ENCODE assay signal across 18 mouse cellular contexts in genomic region chr6:6794320-6795018, GRCm38 (mm10).
DNase-seq lines count a peak whose midpoint lies in the region; ATAC-seq and TF ChIP-seq lines count a peak whose summit lies in the region.
"Had no signal": no experiment of that assay in that cellular context is flagged by ENCODE, and none has a peak within 500 bp of the region (broad histone marks: within the 10 kb centered on the region; RNA-seq: fewer than 3 reads in every experiment).

No protein-coding gene starts in this region.

- H3K27me3 ChIP-seq in forebrain, embryonic 15.5 days, result no peaks in the 10 kb centered on the region
- no peaks in the 10 kb centered on the region for H3K27me3 ChIP-seq in forebrain, embryonic 10.5 days (ENCODE audit: poor library complexity, severe bottlenecking)
- no peaks in the 10 kb centered on the region for H3K27me3 ChIP-seq in hindbrain, postnatal 0 days (ENCODE audit: insufficient read depth, low read length)
- H3K27me3 ChIP-seq in hindbrain, embryonic 12.5 days, result no peaks in the 10 kb centered on the region
- H3K27me3 ChIP-seq in midbrain, embryonic 11.5 days (ENCODE audit: control insufficient read depth, insufficient read depth, low read length), result no peaks in the 10 kb centered on the region
- H3K27me3 ChIP-seq in midbrain, embryonic 15.5 days (replicated peaks), result no peaks in the 10 kb centered on the region
- H3K27me3 ChIP-seq in embryonic facial prominence, embryonic 14.5 days (replicated peaks; ENCODE audit: control insufficient read depth, insufficient read depth, low read length), result no peaks in the 10 kb centered on the region
- H3K27me3 ChIP-seq: heart, embryonic 15.5 days; stomach, embryonic 15.5 days had no signal

- WGBS in forebrain, embryonic 15.5 days, result 52% methylated on average over 6 of the region's 6 CpGs
- WGBS in forebrain, embryonic 10.5 days, result 65% methylated on average over 6 of the region's 6 CpGs
- WGBS in hindbrain, postnatal 0 days, result 50% methylated on average over 6 of the region's 6 CpGs
- 62% methylated on average over 6 of the region's 6 CpGs for WGBS in hindbrain, embryonic 12.5 days
- 65% methylated on average over 6 of the region's 6 CpGs for WGBS in midbrain, embryonic 11.5 days
- WGBS in midbrain, embryonic 15.5 days, result 67% methylated on average over 6 of the region's 6 CpGs
- 34% methylated on average over 6 of the region's 6 CpGs for WGBS in embryonic facial prominence, embryonic 14.5 days

- no peaks in the 10 kb centered on the region for H3K4me1 ChIP-seq in forebrain, embryonic 15.5 days
- H3K4me1 ChIP-seq in forebrain, embryonic 10.5 days, result peaks cover 9% of the 10 kb centered on the region; the same call in 1 of the 2 replicates
- no peaks in the 10 kb centered on the region for H3K4me1 ChIP-seq in hindbrain, postnatal 0 days (ENCODE audit: insufficient read depth, low read length)
- H3K4me1 ChIP-seq in hindbrain, embryonic 12.5 days, result no peaks in the 10 kb centered on the region
- no peaks in the 10 kb centered on the region for H3K4me1 ChIP-seq in midbrain, embryonic 11.5 days (ENCODE audit: control insufficient read depth, insufficient read depth, low read length)
- no peaks in the 10 kb centered on the region for H3K4me1 ChIP-seq in midbrain, embryonic 15.5 days
- H3K4me1 ChIP-seq in embryonic facial prominence, embryonic 14.5 days (ENCODE audit: control insufficient read depth, insufficient read depth, low read length), result peaks cover 5% of the 10 kb centered on the region; the same call in 1 of the 2 replicates
- H3K4me1 ChIP-seq: heart, embryonic 15.5 days; midbrain, embryonic 10.5 days; stomach, embryonic 15.5 days had no signal

- no peak overlapping the region for H3K4me2 ChIP-seq in forebrain, embryonic 15.5 days (replicated peaks)
- H3K4me2 ChIP-seq in hindbrain, postnatal 0 days (ENCODE audit: low read depth, low read length), result no peak overlapping the region
- no peak overlapping the region for H3K4me2 ChIP-seq in hindbrain, embryonic 12.5 days (replicated peaks)
- no peak overlapping the region for H3K4me2 ChIP-seq in midbrain, embryonic 11.5 days
- H3K4me2 ChIP-seq in midbrain, embryonic 15.5 days, result no peak overlapping the region
- H3K4me2 ChIP-seq in embryonic facial prominence, embryonic 14.5 days (ENCODE audit: low read depth, low read length), result peak overlapping the region; percentile 7; the same call in 1 of the 2 replicates
- H3K4me2 ChIP-seq: heart, embryonic 15.5 days; stomach, embryonic 15.5 days had no signal

- TF ChIP-seq CTCF in hindbrain, postnatal 0 days (IDR thresholded peaks at IDR 0.05; ENCODE audit: low read depth), result no peak

- DNase-seq in forebrain, embryonic 10.5 days (ENCODE audit: extremely low spot score, low spot score), result no peak
- no peak for DNase-seq in hindbrain, postnatal 0 days (ENCODE audit: low spot score)
- peak; percentile 60 for DNase-seq in midbrain, embryonic 11.5 days (ENCODE audit: low spot score, missing footprints)
- peak; percentile 36 for DNase-seq in embryonic facial prominence, embryonic 14.5 days (ENCODE audit: low spot score)
- DNase-seq in adrenal gland, adult 8-10 months, result no peak
- DNase-seq: cerebellum, adult 8-10 months; kidney, adult 11 months; right cerebral cortex, postnatal 25 days; thymus, adult 2 months had no signal

- peak; percentile 46; the same call in 1 of the 2 replicates for ATAC-seq in forebrain, embryonic 15.5 days (replicated peaks)
- 0 out of 2 replicates have a peak, but pooled peaks have one; percentile 21 for ATAC-seq in hindbrain, postnatal 0 days
- ATAC-seq in hindbrain, embryonic 12.5 days (ENCODE audit: low FRiP score), result no peak
- ATAC-seq in midbrain, embryonic 11.5 days (ENCODE audit: low FRiP score), result no peak
- no peak; the same call in 1 of the 2 replicates for ATAC-seq in midbrain, embryonic 15.5 days (replicated peaks)
- peak; percentile 70 for ATAC-seq in embryonic facial prominence, embryonic 14.5 days (ENCODE audit: low read depth)

- no peaks in the 10 kb centered on the region for H3K9me3 ChIP-seq in forebrain, embryonic 15.5 days
- H3K9me3 ChIP-seq in forebrain, embryonic 10.5 days, result no peaks in the 10 kb centered on the region
- no peaks in the 10 kb centered on the region for H3K9me3 ChIP-seq in hindbrain, postnatal 0 days (ENCODE audit: low read length)
- no peaks in the 10 kb centered on the region for H3K9me3 ChIP-seq in hindbrain, embryonic 12.5 days (replicated peaks)
- H3K9me3 ChIP-seq in midbrain, embryonic 11.5 days (ENCODE audit: control insufficient read depth, low read length), result no peaks in the 10 kb centered on the region
- no peaks in the 10 kb centered on the region for H3K9me3 ChIP-seq in midbrain, embryonic 15.5 days
- no peaks in the 10 kb centered on the region for H3K9me3 ChIP-seq in embryonic facial prominence, embryonic 14.5 days (ENCODE audit: control insufficient read depth, low read length)
- H3K9me3 ChIP-seq: heart, embryonic 15.5 days; midbrain, embryonic 10.5 days; stomach, embryonic 15.5 days had no signal

- H3K27ac ChIP-seq in forebrain, embryonic 15.5 days (replicated peaks), result no peak overlapping the region
- no peak overlapping the region for H3K27ac ChIP-seq in forebrain, embryonic 10.5 days
- H3K27ac ChIP-seq in hindbrain, postnatal 0 days, result no peak overlapping the region
- H3K27ac ChIP-seq in hindbrain, embryonic 12.5 days, result no peak overlapping the region
- H3K27ac ChIP-seq in midbrain, embryonic 11.5 days (ENCODE audit: low read depth, low read length), result no peak overlapping the region
- H3K27ac ChIP-seq in midbrain, embryonic 15.5 days, result no peak overlapping the region
- H3K27ac ChIP-seq in embryonic facial prominence, embryonic 14.5 days (replicated peaks; ENCODE audit: low read depth, low read length), result 0 out of 2 replicates have a peak overlapping the region, but pooled peaks have one; percentile 17
- H3K27ac ChIP-seq: heart, embryonic 15.5 days; kidney, postnatal 0 days; liver, embryonic 14.5 days; macrophage; midbrain, embryonic 10.5 days; stomach, embryonic 15.5 days had no signal

- H3K9ac ChIP-seq in forebrain, embryonic 15.5 days (replicated peaks), result no peak overlapping the region
- no peak overlapping the region for H3K9ac ChIP-seq in hindbrain, postnatal 0 days (replicated peaks; ENCODE audit: low read length)
- no peak overlapping the region for H3K9ac ChIP-seq in hindbrain, embryonic 12.5 days
- no peak overlapping the region for H3K9ac ChIP-seq in midbrain, embryonic 11.5 days (ENCODE audit: low read length)
- no peak overlapping the region for H3K9ac ChIP-seq in midbrain, embryonic 15.5 days
- H3K9ac ChIP-seq in embryonic facial prominence, embryonic 14.5 days (ENCODE audit: low read depth, low read length), result no peak overlapping the region
- H3K9ac ChIP-seq: heart, embryonic 15.5 days; liver, embryonic 14.5 days; stomach, embryonic 15.5 days had no signal

- H3K36me3 ChIP-seq in forebrain, embryonic 15.5 days, result no peaks in the 10 kb centered on the region
- H3K36me3 ChIP-seq in forebrain, embryonic 10.5 days (replicated peaks), result no peaks in the 10 kb centered on the region
- no peaks in the 10 kb centered on the region for H3K36me3 ChIP-seq in hindbrain, postnatal 0 days (ENCODE audit: insufficient read depth, low read length)
- no peaks in the 10 kb centered on the region for H3K36me3 ChIP-seq in hindbrain, embryonic 12.5 days
- no peaks in the 10 kb centered on the region for H3K36me3 ChIP-seq in midbrain, embryonic 11.5 days (ENCODE audit: control insufficient read depth, insufficient read depth, low read length)
- H3K36me3 ChIP-seq in midbrain, embryonic 15.5 days (replicated peaks), result no peaks in the 10 kb centered on the region
- H3K36me3 ChIP-seq in embryonic facial prominence, embryonic 14.5 days (ENCODE audit: control insufficient read depth, insufficient read depth, low read length), result no peaks in the 10 kb centered on the region
- H3K36me3 ChIP-seq: heart, embryonic 15.5 days; midbrain, embryonic 10.5 days; stomach, embryonic 15.5 days had no signal

- H3K4me3 ChIP-seq in forebrain, embryonic 15.5 days, result no peak overlapping the region
- H3K4me3 ChIP-seq in forebrain, embryonic 10.5 days, result no peak overlapping the region
- no peak overlapping the region for H3K4me3 ChIP-seq in hindbrain, postnatal 0 days (ENCODE audit: low read length)
- no peak overlapping the region for H3K4me3 ChIP-seq in hindbrain, embryonic 12.5 days
- H3K4me3 ChIP-seq in midbrain, embryonic 11.5 days (ENCODE audit: low read depth, low read length), result no peak overlapping the region
- H3K4me3 ChIP-seq in midbrain, embryonic 15.5 days, result no peak overlapping the region
- no peak overlapping the region for H3K4me3 ChIP-seq in embryonic facial prominence, embryonic 14.5 days (ENCODE audit: low read depth, low read length)
- H3K4me3 ChIP-seq: heart, embryonic 15.5 days; midbrain, embryonic 10.5 days; stomach, embryonic 15.5 days had no signal

Comparison
In these comparisons a context has a peak if more than half of its experiments do, and no peak if none do; other contexts are left out.
1. ATAC-seq: peak in forebrain, embryonic 15.5 days (single experiment), hindbrain, postnatal 0 days (single experiment) and embryonic facial prominence, embryonic 14.5 days (single experiment); none in hindbrain, embryonic 12.5 days (single experiment), midbrain, embryonic 11.5 days (single experiment) and midbrain, embryonic 15.5 days (single experiment).
2. DNase-seq: peak in midbrain, embryonic 11.5 days (single experiment) and embryonic facial prominence, embryonic 14.5 days (single experiment); none in forebrain, embryonic 10.5 days (single experiment), hindbrain, postnatal 0 days (single experiment) and adrenal gland, adult 8-10 months (single experiment).